Mouse (Mus musculus) cortical plate, adult 2 months (tissue): ENCODE data around the gene Tshz2. TPM values are rescaled to one million over a fixed set of nuclear protein-coding genes. Genes with fewer than 3 reads are reported as not detected.
A peak's percentile ranks its signal among the peaks of the same experiment; 100 is the strongest.

Experiments used
- H3K27ac ChIP-seq: fragments of 200-500 bp; 2 replicates; pipeline ENCODE4 v1.5.1; 2012; ENCODE audit warnings: low read length, control low read depth, inconsistent platforms; ENCODE audit not compliant: insufficient read depth
- H3K4me1 ChIP-seq: fragments of 200-500 bp; 2 replicates; pipeline ENCODE4 v1.6.1; 2011; ENCODE audit warnings: low read length; ENCODE audit not compliant: control insufficient read depth, insufficient read depth
- H3K4me3 ChIP-seq: fragments of 200-500 bp; 2 replicates; pipeline ENCODE4 v1.5.1; 2011; ENCODE audit warnings: mild to moderate bottlenecking, low read length, control low read depth; ENCODE audit not compliant: insufficient read depth
- CTCF ChIP-seq: fragments of 200-500 bp; IDR thresholded peaks from 2 replicates; pipeline ENCODE4 v1.5.1; 2011; ENCODE audit warnings: mild to moderate bottlenecking, control low read depth, low read length; ENCODE audit not compliant: insufficient read depth; ENCODE audit errors: extremely low read depth
- POLR2A ChIP-seq: fragments of 200-500 bp; IDR thresholded peaks from 2 replicates; pipeline ENCODE4 v1.6.1; 2011; ENCODE audit warnings: mild to moderate bottlenecking, low read length, control low read depth; ENCODE audit not compliant: insufficient read depth; ENCODE audit errors: extremely low read depth
- polyA plus RNA-seq: library from polyadenylated mRNA; depleted of rRNA; stranded (reverse); fragments of >200 nt; gene quantifications from 2 replicates; pipeline ENCODE4 v1.2.3, GENCODE M21; 2012; rRNA removed

Gene Tshz2
- polyA plus RNA-seq, 1 experiment: 46.5 TPM

DNA sequence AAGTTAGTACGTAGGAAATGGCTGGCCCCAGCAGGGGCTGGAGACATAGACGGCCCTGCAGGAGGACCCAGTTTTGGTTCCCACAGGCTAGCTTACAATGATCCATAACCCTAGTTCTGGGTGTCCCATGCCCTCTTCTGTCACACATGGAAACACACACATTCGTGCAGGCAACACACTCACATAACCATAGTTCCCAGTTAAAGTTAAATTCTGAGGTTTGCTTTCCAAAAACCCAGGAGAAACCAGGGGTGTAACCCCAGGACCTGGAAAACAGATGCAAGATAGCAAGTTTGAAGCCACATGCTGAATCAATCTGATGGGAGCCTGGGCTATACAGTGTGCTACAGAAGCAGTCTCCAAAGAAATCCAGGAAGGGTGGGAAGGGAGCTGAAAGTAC lies 475.0 kb downstream of the Tshz2 start:
- H3K4me1 ChIP-seq: no peaks in the 10 kb centered on the region
- TF ChIP-seq CTCF (no peak), POLR2A (no peak)

DNA sequence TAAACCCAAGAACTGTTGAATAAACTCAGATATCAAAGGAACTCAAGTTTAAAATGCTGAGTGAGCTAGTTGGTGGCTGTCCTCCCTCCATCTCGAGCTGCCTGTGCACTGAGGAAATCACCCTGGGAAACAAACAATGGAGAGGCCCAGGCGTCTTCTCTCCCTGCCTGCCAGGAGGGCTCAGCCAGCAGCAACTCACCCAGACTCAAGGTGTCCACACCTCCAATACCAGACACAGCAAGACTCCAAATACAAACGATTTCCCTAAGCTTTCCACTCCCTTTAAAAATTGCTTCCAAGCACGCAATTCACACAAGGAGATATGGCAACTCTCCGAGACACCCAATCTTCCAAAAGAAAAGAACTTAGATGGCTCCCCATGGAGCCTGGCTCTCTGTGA lies 476.7 kb downstream of the Tshz2 start:
- H3K4me1 ChIP-seq: no peaks in the 10 kb centered on the region
- TF ChIP-seq CTCF (no peak), POLR2A (no peak)
- no peak overlapping the region for H3K27ac ChIP-seq
- H3K4me3 ChIP-seq: no peak overlapping the region

More for the DNA sequence above, 475.0 kb downstream of the Tshz2 start:
- H3K4me3 ChIP-seq: no peak overlapping the region
- no peak overlapping the region for H3K27ac ChIP-seq

DNA sequence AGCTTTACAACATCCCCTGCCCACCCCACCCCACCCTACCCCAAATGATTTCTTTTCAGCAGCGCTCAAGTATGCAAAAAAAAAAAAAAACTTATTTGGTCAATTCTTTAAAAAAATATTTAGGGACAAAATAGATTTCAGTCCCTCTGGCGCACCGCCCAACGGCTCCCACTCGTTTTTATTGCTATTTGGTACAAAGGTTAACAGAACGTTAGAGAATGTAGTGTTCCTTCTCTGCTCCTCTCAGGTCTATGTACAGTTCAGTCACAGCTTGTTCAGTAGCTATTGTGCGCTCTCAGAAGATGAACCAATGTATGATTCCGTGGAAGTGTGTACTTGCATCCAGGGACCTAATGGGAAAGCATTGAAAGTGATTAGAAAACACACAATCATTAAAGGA lies 477.5 kb downstream of the Tshz2 start:
- TF ChIP-seq POLR2A: no peak
- TF ChIP-seq CTCF: no peak
- Histone ChIP-seq H3K4me3 (no peak overlapping the region), H3K27ac (no peak overlapping the region), H3K4me1 (no peaks in the 10 kb centered on the region)

DNA sequence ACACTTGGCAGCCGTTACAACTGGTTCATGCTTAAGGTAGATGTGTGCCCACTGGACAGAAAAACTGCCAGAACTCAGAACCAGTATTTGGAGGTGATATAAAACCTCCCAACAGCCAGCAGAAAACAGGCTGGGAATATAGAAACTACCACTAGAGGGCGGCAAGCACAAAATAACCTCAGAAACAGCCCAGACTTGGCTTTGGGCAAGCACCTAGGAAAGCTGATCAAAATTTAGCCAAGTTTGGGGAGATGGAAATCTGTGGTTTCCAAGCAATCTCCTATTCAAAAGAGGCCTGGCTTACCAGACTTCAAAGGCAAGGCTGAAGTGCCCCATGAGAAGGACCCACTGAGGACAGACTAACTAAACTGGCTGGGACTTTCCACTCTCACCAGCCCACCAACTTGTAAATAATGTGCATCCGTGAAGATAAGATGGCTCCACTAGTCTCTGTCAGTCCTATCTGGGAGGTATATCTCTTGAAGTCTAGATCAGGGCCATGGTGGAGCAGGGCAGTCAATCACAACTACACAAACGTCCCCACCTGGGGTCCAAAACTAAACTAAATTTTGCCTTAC lies 484.0 kb downstream of the Tshz2 start:
- H3K4me3 ChIP-seq: no peak overlapping the region
- H3K4me1 ChIP-seq: no peaks in the 10 kb centered on the region
- H3K27ac ChIP-seq: no peak overlapping the region
- TF ChIP-seq POLR2A: no peak
- peak; percentile 77 for TF ChIP-seq CTCF

DNA sequence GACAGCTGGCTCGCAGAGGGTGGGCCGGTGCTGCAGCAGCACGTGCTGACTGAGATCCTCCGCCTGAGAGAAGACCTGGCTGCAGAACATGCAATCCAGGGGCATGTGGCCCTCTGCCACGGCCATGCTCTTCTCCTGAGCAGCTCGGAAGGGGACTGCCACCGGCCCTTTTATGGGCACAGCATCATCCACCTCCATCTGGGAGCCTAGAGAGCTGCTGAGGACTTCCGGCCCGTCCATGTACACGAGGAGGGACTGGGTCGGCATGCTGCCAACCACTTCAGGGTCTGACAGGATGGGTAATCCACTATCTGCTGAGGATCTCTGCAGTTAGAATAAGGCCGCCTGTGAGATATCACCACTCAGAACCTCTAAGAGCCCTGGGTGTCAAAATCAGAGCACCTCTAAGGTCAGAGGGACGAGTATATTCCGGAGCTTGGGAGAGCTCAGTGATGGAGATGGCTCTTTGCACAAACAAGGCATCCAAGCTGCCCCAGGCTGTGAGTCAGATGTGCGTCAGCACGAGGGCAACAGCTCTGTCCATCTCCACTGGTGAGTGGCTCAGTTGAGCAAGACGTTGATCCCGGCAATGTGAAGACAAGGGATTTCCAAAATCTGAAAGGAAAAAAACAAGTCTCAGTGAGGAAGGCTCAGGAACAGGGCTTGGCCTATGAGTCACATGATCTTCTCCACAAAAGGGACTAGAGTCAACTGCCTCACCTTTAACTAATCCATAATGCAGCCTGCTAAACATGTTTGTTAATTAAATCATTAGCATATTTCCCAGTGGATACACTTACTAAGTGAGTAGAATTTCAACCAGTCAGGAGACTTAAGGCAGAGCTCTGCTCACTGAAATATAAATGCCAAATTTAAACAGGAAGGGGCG lies 487.6 kb downstream of the Tshz2 start:
- Histone ChIP-seq H3K4me1 (no peaks in the 10 kb centered on the region), H3K27ac (no peak overlapping the region), H3K4me3 (no peak overlapping the region)
- TF ChIP-seq POLR2A (no peak), CTCF (no peak)

Other genes with a start within 250 kb of the Tshz2 start
- not detected in 2 replicates for gene Gm11011, start 45.3 kb upstream of the Tshz2 start, polyA plus RNA-seq